Mouse (Mus musculus) heart, postnatal 36 days (tissue): ENCODE measurements around the gene Pacsin3. TPM values are rescaled to one million over a fixed set of nuclear protein-coding genes. Genes with fewer than 3 reads are reported as not detected.

Experiments
- DNase-seq, 2 experiments: peaks; one replicate each; pipeline ENCODE4 v3.0.0; 2021 to 2022
- intact Hi-C: fragments of 180-260 bp; cut with DNase I; formaldehyde crosslinking; loops from one replicate; pipeline ENCODE4 v1.15.1; 2025
- total RNA-seq, 2 experiments: library from RNA; stranded (reverse); gene quantifications; 2 replicates each; pipeline ENCODE4 v1.2.3; 2021

The Pacsin3 gene
- total RNA-seq, 2 experiments from 2014 or later = 150 to 151 TPM

- DNase-seq = no peak
- intact Hi-C loops = loop anchor here (5.0 kb wide), 1 partner anchor 141 kb away; the partner anchor contains the start of gene Mybpc3
Measured at GRCm38 (mm10) chr2:91258054-91258453, 2.3 kb downstream of the Pacsin3 start.

GRCm38 (mm10) chr2:91258830-91259229 lies 3.1 kb downstream of the Pacsin3 start:
- intact Hi-C loops = loop anchor here (5.0 kb wide), 1 partner anchor 142 kb away; the partner anchor contains the start of gene Mybpc3
- no peak for DNase-seq

- no peak for DNase-seq
- intact Hi-C loops = loop anchor here (5.0 kb wide), 1 partner anchor 142 kb away; the partner anchor contains the start of gene Mybpc3
Measured at GRCm38 (mm10) chr2:91259493-91259892, 3.7 kb downstream of the Pacsin3 start.

GRCm38 (mm10) chr2:91263692-91264660 lies 8.2 kb downstream of the Pacsin3 start:
- intact Hi-C loops = loop anchor here (2.0 kb wide), 1 partner anchor 27 kb away; the partner anchor contains the start of gene Ddb2
- no peak for DNase-seq

- intact Hi-C loops = loop anchor here (2.0 to 5.0 kb wide), 2 partner anchors 28 to 73 kb away; partner anchors contain the start of gene Ddb2
- DNase-seq = peak; percentile 95 to 96
Measured at GRCm38 (mm10) chr2:91264711-91265681, 9.2 kb downstream of the Pacsin3 start, which contains the start of gene Arfgap2. Gene Arfgap2 (plus strand): TSS chr2:91264974.

GRCm38 (mm10) chr2:91268042-91268441 lies 12.3 kb downstream of the Pacsin3 start:
- intact Hi-C loops = loop anchor here (5.0 kb wide), 1 partner anchor 76 kb away; no protein-coding TSS in a partner anchor
- DNase-seq = no peak

GRCm38 (mm10) chr2:91268706-91269105 lies 13.0 kb downstream of the Pacsin3 start:
- intact Hi-C loops = loop anchor here (5.0 kb wide), 1 partner anchor 76 kb away; no protein-coding TSS in a partner anchor
- no peak for DNase-seq

GRCm38 (mm10) chr2:91269687-91270133 lies 14.0 kb downstream of the Pacsin3 start:
- intact Hi-C loops = loop anchor here (5.0 kb wide), 1 partner anchor 77 kb away; no protein-coding TSS in a partner anchor
- DNase-seq = no peak

- intact Hi-C loops = loop anchor here (5.0 kb wide), 1 partner anchor 162 kb away; the partner anchor contains the start of gene Mybpc3
- DNase-seq = peak in 1 of 2 experiments; percentile 45
Measured at GRCm38 (mm10) chr2:91278749-91279371, 23.1 kb downstream of the Pacsin3 start.

- intact Hi-C loops = loop anchor here (5.0 kb wide), 1 partner anchor 162 kb away; the partner anchor contains the start of gene Mybpc3
- no peak for DNase-seq
Measured at GRCm38 (mm10) chr2:91279372-91279755, 23.6 kb downstream of the Pacsin3 start.

- intact Hi-C loops = no loop called here
- DNase-seq = no peak
Measured at GRCm38 (mm10) chr2:91281366-91281765, 25.6 kb downstream of the Pacsin3 start.

- DNase-seq = no peak
- intact Hi-C loops = no loop called here
Measured at GRCm38 (mm10) chr2:91283972-91284371, 28.2 kb downstream of the Pacsin3 start.

GRCm38 (mm10) chr2:91284375-91285199 lies 28.8 kb downstream of the Pacsin3 start:
- peak in 1 of 2 experiments; percentile 31 for DNase-seq
- intact Hi-C loops = loop anchor here (5.0 kb wide), 1 partner anchor 98 kb away; no protein-coding TSS in a partner anchor

GRCm38 (mm10) chr2:91285885-91286505 lies 30.2 kb downstream of the Pacsin3 start:
- intact Hi-C loops = loop anchor here (1.0 to 5.0 kb wide), 2 partner anchors 96 to 195 kb away; no protein-coding TSS in a partner anchor
- peak; percentile 81 to 88 for DNase-seq

GRCm38 (mm10) chr2:91287563-91287962 lies 31.8 kb downstream of the Pacsin3 start:
- DNase-seq = no peak
- intact Hi-C loops = loop anchor here (5.0 kb wide), 1 partner anchor 95 kb away; no protein-coding TSS in a partner anchor

- peak; percentile 55 to 64 for DNase-seq
- intact Hi-C loops = no loop called here
Measured at GRCm38 (mm10) chr2:91291197-91292007, 35.6 kb downstream of the Pacsin3 start.

- intact Hi-C loops = no loop called here
- DNase-seq = no peak
Measured at GRCm38 (mm10) chr2:91294226-91294625, 38.5 kb downstream of the Pacsin3 start.
